Mouse (Mus musculus) liver, adult 2 months (tissue): ENCODE results near the gene Usp24.

Experiments used
- CTCF ChIP-seq: fragments of 200-500 bp; IDR thresholded peaks from 2 replicates; pipeline ENCODE4 v1.5.1; 2011; ENCODE audit warnings: low read depth, low read length, control low read depth
- POLR2A ChIP-seq: fragments of 200-500 bp; IDR thresholded peaks from 2 replicates; pipeline ENCODE4 v1.6.1; 2011; ENCODE audit warnings: low read length, control low read depth; ENCODE audit not compliant: insufficient read depth; ENCODE audit errors: extremely low read depth

GRCm38 (mm10) chr4:106317179-106318055, 1.4 kb downstream of the Usp24 start:
- TF ChIP-seq CTCF (no peak), POLR2A (no peak)
